Mouse (Mus musculus) left cerebral cortex, postnatal 25 days (tissue): ENCODE measurements around the gene Hc. TPM values are rescaled to one million over a fixed set of nuclear protein-coding genes. Genes with fewer than 3 reads are reported as not detected.

ENCODE experiments used
- DNase-seq, 2 experiments: peaks; one replicate each; pipeline ENCODE4 v3.0.0; 2022; ENCODE audit warnings: low spot score in 2 of 2, mixed read lengths in 1 of 2
- intact Hi-C: fragments of 180-260 bp; cut with DNase I; formaldehyde crosslinking; loops from one replicate; pipeline ENCODE4 v1.15.1; 2025
- total RNA-seq, 2 experiments: library from RNA; stranded (reverse); gene quantifications; 2 replicates each; pipeline ENCODE4 v1.2.3; 2021

The Hc gene
- total RNA-seq, result under 1 TPM; 0.09 to 0.23 TPM

- intact Hi-C loops, result no loop called here
- DNase-seq, result no peak
Measured at GRCm38 (mm10) chr2:35061338-35061737, at the start of gene Hc. TSS of gene Hc (minus strand) at chr2:35061438.

DNA sequence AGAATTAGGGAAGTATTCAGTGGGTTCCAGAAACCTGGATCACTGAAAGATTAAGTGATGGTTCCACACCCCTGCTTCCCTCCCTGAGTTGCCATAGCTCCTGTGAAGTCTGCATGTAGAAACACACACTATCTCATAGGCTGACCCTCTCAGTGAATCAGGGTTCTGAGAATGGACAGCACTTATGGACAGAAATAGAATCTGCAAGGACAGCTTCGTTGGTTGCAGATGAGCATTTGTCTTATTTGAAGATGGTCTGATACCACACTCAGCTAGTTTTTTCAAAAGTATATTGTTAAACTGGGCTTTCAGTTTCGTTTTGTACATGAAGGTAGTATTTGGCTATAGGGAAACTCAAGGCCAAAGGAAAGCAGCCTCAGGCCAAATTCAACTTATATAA lies 49.3 kb upstream of the Hc start:
- intact Hi-C loops, result no loop called here
- DNase-seq, result no peak

DNA sequence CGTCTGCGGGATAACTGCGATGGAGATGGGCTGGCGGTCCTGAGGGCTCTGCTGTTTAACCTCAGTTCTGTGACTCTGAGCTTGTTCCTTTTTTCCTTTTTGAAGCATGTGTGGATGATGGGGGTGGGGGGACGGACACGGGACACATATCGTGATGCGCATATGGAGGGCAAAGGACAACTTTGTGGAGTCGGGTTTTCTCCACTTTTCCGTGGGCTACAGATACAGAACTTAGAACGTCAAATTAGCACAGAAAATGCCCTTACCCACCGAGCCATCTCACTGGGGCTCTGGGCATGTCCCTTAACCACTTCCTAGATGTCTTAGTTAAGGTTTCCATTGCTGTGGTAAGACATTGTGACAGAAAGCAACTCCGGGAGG lies 48.7 kb upstream of the Hc start:
- DNase-seq, result no peak
- intact Hi-C loops, result loop anchor here (2.0 to 10.0 kb wide), 4 partner anchors 65 to 438 kb away; partner anchors contain the start of gene Fbxw2

GRCm38 (mm10) chr2:35109141-35109923 lies 48.1 kb upstream of the Hc start, which contains the start of gene Cntrl:
TSS of gene Cntrl (plus strand) at chr2:35109492.
- intact Hi-C loops, result loop anchor here (2.0 to 10.0 kb wide), 4 partner anchors 65 to 437 kb away; partner anchors contain the start of gene Fbxw2
- peak; percentile 93 for DNase-seq

- peak; percentile 30 to 73 for DNase-seq
- intact Hi-C loops, result loop anchor here (2.0 to 10.0 kb wide), 4 partner anchors 64 to 436 kb away; partner anchors contain the start of gene Fbxw2
Measured at GRCm38 (mm10) chr2:35108712-35109111, 47.5 kb upstream of the Hc start.

DNA sequence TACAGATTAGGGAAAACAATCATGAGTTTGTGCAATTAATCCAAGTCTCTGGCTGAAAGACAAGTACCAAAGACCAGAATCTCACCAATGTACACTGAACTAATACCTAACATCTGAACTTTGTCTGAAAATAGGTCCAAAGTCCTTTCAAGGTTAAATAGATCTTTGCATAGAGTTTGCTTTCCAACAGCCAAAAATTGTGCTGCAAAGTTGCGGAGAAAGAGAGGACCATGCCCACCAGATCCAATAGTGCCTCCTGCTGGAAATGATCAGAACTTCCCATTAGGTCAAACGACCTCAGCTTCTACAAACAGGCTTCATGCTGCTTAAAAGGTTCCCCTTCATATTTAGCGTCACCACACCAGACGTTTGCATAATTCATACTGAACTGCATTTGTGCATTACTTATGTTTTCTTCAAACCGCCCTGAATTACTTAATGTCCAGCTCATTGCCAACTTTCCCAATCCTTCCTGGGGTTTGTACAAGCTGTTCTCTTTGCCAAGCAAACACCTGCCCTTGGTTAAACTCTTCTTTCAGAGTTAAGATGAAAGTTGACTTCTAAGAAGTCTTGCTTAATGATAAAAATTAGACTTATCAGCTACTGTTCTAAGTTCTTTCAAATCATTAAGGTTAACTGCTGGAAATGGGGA lies 46.9 kb upstream of the Hc start:
- no peak for DNase-seq
- intact Hi-C loops, result loop anchor here (2.0 to 10.0 kb wide), 4 partner anchors 63 to 436 kb away; partner anchors contain the start of gene Fbxw2

DNA sequence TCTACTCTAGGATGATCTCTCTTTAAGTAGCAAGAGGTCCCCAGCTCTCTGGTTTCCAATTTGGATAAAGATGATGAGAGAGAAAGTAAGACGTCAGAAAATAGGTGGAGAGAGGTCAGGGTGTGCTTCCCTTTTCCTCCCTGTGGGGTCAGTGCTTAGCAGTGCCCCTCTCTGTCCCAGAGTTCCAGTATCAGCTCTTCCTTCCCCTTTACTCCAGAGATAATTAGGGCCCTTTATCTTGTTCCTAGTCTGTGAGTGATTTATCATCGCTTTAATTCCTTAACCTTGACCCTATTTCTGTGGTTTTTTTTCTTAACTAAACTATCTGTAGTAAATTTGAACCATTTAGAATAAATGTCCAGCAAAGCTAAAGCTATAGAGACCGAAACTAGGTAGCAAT lies 43.6 kb upstream of the Hc start:
- intact Hi-C loops, result loop anchor here (5.0 to 10.0 kb wide), 2 partner anchors 280 to 433 kb away; partner anchors contain the start of gene Fbxw2
- no peak for DNase-seq

DNA sequence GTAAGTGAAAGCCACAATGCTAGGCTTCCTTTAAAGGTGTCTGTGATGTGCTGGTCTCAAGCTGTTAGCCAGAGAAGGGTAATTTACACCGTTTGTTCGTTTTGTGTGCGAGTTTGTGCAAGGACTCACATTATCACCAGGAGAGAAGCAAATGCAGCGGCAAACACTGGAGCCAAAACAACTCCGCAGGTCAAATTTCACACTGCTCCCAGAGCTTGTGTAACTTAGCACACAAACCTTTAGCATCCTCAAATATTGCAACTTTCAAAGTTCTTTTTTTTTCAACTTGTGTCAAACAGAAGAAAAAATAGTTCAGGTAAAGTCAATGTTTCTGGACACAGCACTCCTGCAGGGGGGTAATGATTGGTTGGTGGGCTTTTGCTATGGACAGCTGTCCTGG lies 42.3 kb upstream of the Hc start:
- DNase-seq, result no peak
- intact Hi-C loops, result loop anchor here (10.0 kb wide), 1 partner anchor 279 kb away; the partner anchor contains the start of gene Fbxw2

GRCm38 (mm10) chr2:35102777-35103176 lies 41.5 kb upstream of the Hc start:
- no peak for DNase-seq
- intact Hi-C loops, result loop anchor here (10.0 kb wide), 1 partner anchor 278 kb away; the partner anchor contains the start of gene Fbxw2

- DNase-seq, result no peak
- intact Hi-C loops, result loop anchor here (10.0 kb wide), 1 partner anchor 277 kb away; the partner anchor contains the start of gene Fbxw2
Measured at GRCm38 (mm10) chr2:35101443-35101842, 40.2 kb upstream of the Hc start, which contains the start of gene AI182371. TSS of gene AI182371 (minus strand) at chr2:35101543.

- intact Hi-C loops, result loop anchor here (10.0 kb wide), 1 partner anchor 276 kb away; the partner anchor contains the start of gene Fbxw2
- no peak for DNase-seq
Measured at GRCm38 (mm10) chr2:35100529-35100928, 39.3 kb upstream of the Hc start.

DNA sequence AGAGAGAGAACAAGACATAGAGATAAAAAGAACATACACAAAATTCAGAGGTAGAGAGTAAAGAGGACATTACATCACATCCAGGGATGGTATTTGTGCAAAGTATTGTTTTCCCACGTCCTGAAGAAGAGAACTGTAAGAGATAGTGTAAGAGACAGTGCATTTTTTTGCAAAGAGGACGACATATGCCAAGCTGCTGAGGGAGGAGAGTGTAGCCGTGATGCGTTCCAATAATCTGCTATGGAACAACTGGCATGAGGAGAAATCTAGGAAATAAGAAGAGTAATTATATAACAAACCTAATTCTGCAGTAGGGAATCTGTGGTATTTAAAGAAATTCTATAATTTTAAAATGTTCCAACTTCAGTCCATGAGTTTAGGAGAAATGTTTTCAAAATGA lies 26.2 kb upstream of the Hc start:
- intact Hi-C loops, result no loop called here
- DNase-seq, result peak; percentile 6 to 48

DNA sequence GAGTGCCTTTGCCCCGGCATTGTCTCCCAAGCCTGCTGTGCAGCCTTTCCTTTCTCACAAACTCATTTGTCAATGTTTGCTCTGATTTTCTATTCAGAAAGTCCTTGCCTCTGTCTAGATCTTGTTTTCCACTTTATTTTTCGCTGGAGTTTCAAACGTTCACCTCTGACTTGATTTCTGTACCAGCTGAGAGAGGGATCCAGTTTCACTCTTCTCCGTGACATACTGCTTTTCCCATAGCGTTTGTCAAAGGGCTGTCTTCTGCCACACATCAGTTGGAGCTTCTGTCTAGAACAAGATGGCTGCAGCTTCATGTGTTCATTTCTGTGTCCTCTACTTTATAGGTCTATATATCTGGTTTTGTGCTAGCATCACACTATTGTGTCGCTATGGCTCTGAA lies 17.9 kb upstream of the Hc start:
- DNase-seq, result no peak
- intact Hi-C loops, result no loop called here

GRCm38 (mm10) chr2:35074328-35074727 lies 13.1 kb upstream of the Hc start:
- no peak for DNase-seq
- intact Hi-C loops, result no loop called here

GRCm38 (mm10) chr2:35072547-35072946 lies 11.3 kb upstream of the Hc start:
- intact Hi-C loops, result no loop called here
- DNase-seq, result no peak

DNA sequence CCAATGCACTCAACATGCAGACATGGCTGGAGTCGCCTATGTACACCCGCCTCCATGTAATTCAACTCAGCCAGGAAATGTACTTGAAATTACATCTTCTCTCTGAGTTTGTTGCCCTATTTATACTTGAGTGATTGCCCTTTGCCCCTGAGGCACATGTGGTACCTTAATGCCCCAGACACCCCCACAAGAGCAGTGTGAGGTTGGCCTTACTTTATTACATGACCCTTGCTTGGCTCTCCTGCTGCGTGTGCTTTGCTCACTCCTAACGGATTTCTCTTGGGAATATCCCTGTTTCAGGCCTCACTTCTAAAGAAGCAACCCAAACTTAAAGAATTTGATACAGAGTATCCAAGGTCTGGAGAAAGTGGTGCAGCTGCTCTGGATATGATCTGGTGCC lies 9.0 kb upstream of the Hc start:
- no peak for DNase-seq
- intact Hi-C loops, result no loop called here

- intact Hi-C loops, result no loop called here
- DNase-seq, result no peak
Measured at GRCm38 (mm10) chr2:35069124-35069523, 7.9 kb upstream of the Hc start.

GRCm38 (mm10) chr2:35067117-35067516 lies 5.9 kb upstream of the Hc start:
- DNase-seq, result no peak
- intact Hi-C loops, result no loop called here

DNA sequence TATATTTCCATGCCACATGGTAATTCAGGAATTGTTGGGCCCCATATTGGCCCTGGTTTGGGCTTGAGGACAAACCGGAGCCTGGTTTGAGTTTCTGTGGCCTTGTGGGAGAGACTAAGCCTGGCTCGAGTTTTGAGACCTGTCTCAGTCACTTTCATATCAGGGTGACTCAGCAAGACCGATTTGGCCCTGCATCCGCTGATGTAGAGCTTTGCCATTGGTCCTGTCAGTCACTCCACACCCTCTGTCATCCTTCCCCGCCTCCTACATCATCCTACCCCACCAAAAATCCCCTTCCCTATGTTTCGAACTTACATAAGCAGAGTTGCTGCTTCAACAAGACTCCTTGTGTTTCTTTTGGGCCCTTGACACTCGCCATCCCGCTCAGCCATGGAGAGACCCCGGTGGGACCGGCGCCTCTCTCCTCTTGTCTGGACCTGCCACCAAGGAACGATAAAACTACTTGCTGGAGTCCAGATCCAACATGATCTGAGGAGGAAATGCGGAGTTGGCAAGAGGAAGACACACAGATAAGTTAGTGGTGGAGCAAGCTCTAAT lies 5.4 kb upstream of the Hc start:
- no peak for DNase-seq
- intact Hi-C loops, result no loop called here
